Mouse (Mus musculus): ENCODE measurements around the gene Ppm1n.

DNA sequence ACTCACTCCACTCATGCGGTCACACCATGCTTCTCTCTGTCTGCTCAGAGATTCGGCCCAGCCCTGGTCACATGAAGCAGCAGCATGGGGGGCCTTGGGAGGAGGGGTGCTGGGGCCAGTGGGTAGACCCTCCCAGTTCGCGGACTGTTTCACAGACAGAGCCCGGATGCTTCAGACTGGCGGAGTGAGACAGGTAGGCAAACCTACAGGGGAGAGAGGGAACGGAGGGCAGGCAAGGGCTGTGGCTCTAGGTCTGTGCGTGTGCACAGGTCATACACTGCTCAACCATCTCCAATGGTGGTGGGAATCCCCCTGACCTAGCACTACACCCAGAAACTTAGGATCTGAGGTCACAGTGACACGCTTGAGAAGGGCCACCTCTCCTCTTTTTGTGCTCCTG, 39.6 kb upstream of the Ppm1n start:
- TF ChIP-seq CTCF (conservative IDR thresholded peaks at IDR 0.05; ENCODE audit: low read length) (no peak), NANOG (IDR thresholded peaks at IDR 0.05; ENCODE audit: borderline replicate concordance, low read length) (no peak), POU5F1 (IDR thresholded peaks at IDR 0.05; ENCODE audit: borderline replicate concordance, low read length) (no peak)

Data from E14TG2a.4 (cell line).